Mouse (Mus musculus): ENCODE results near the gene Gnpat. TPM values are rescaled to one million over a fixed set of nuclear protein-coding genes. Genes with fewer than 3 reads are reported as not detected.

Gene Gnpat
- total and polyA plus RNA-seq, 3 experiments = 74.3 to 637 (median 117) TPM

GRCm38 (mm10) chr8:124845573-124845972 lies 17.3 kb upstream of the Gnpat start:
- H3K27ac ChIP-seq (ENCODE audit: control insufficient read depth, low read depth, low read length) = no peak overlapping the region
- DNase-seq (ENCODE audit: low read depth, low spot score) = no peak
- H3K9me3 ChIP-seq (replicated peaks; ENCODE audit: insufficient read depth, low read length) = no peaks in the 10 kb centered on the region
- H3K36me3 ChIP-seq (ENCODE audit: control insufficient read depth in 1 of 2, insufficient read depth in 2 of 2, low read length in 2 of 2) = peaks cover 0 to 8% of the 10 kb centered on the region in 2 experiments; a peak in 1 of 4 replicates
- TF ChIP-seq USF1 (IDR thresholded peaks at IDR 0.05; ENCODE audit: low read depth, low read length) = no peak
- TF ChIP-seq MAZ (IDR thresholded peaks at IDR 0.05; ENCODE audit: low read depth, low read length) = no peak
- no peak for TF ChIP-seq GATA1 (IDR thresholded peaks at IDR 0.05; ENCODE audit: low read depth, low read length)
- no peak for TF ChIP-seq USF2 (IDR thresholded peaks at IDR 0.05; ENCODE audit: borderline replicate concordance in 1 of 2, insufficient read depth in 1 of 2, low read depth in 1 of 2, low read length in 2 of 2)
- no peaks in the 10 kb centered on the region for H3K27me3 ChIP-seq (ENCODE audit: control insufficient read depth in 1 of 2, insufficient read depth in 2 of 2, low read length in 2 of 2)
- no peak overlapping the region for H3K9ac ChIP-seq (ENCODE audit: control insufficient read depth, low read depth, low read length, poor library complexity, severe bottlenecking)
- no peaks in the 10 kb centered on the region for H3K4me1 ChIP-seq (ENCODE audit: control insufficient read depth in 1 of 2, insufficient read depth in 2 of 2, low read length in 2 of 2)
- no peak overlapping the region for H3K4me3 ChIP-seq (ENCODE audit: control insufficient read depth in 1 of 2, insufficient read depth in 1 of 2, low read depth in 2 of 2, low read length in 2 of 2)
- peaks cover 4% of the 10 kb centered on the region; the same call in 1 of the 2 replicates for H3K79me2 ChIP-seq (ENCODE audit: control insufficient read depth, insufficient read depth, low read length, poor library complexity)

DNA sequence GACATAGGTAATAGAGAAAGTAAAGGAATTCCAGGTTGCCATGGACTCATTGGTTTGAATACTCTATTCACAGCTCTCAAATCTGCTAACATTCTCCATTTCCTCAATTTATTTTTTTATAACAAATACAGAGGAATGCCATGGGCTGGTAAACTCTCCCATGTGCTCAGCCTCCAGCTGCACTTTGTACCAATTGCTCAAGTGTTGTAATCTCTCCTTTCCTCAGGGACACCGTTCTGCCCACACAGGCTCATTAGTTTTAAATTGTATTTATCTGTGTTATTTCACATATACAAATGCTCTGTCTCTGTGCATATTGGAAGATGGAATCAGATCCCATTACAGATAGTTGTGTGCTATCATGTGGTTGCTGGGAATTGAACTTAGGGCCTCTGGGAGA lies 9.3 kb upstream of the Gnpat start:
- Histone ChIP-seq H3K36me3 (ENCODE audit: control insufficient read depth in 1 of 2, insufficient read depth in 2 of 2, low read length in 2 of 2) (peaks cover 3 to 27% of the 10 kb centered on the region in 2 experiments; a peak in 3 of 4 replicates), H3K9me3 (replicated peaks; ENCODE audit: insufficient read depth, low read length) (no peaks in the 10 kb centered on the region), H3K4me3 (ENCODE audit: control insufficient read depth in 1 of 2, insufficient read depth in 1 of 2, low read depth in 2 of 2, low read length in 2 of 2) (no peak overlapping the region), H3K27me3 (ENCODE audit: control insufficient read depth in 1 of 2, insufficient read depth in 2 of 2, low read length in 2 of 2) (no peaks in the 10 kb centered on the region), H3K4me1 (ENCODE audit: control insufficient read depth in 1 of 2, insufficient read depth in 2 of 2, low read length in 2 of 2) (no peaks in the 10 kb centered on the region), H3K79me2 (ENCODE audit: control insufficient read depth, insufficient read depth, low read length, poor library complexity) (peaks cover 19% of the 10 kb centered on the region), H3K9ac (ENCODE audit: control insufficient read depth, low read depth, low read length, poor library complexity, severe bottlenecking) (no peak overlapping the region), H3K27ac (ENCODE audit: control insufficient read depth, low read depth, low read length) (no peak overlapping the region)
- TF ChIP-seq HCFC1 (IDR thresholded peaks at IDR 0.05; ENCODE audit: low read depth, low read length) (no peak), MAFK (IDR thresholded peaks at IDR 0.05; ENCODE audit: borderline replicate concordance, low read depth, low read length) (no peak), POLR2AphosphoS2 (IDR thresholded peaks at IDR 0.05; ENCODE audit: low read length) (no peak), E2F4 (IDR thresholded peaks at IDR 0.05; ENCODE audit: borderline replicate concordance, low read depth, low read length) (no peak), POLR2AphosphoS5 (IDR thresholded peaks at IDR 0.05; ENCODE audit: borderline replicate concordance, low read depth, low read length) (no peak), RAD21 (IDR thresholded peaks at IDR 0.05; ENCODE audit: low read depth, low read length) (no peak), MAZ (IDR thresholded peaks at IDR 0.05; ENCODE audit: low read depth, low read length) (no peak), GABPA (IDR thresholded peaks at IDR 0.05; ENCODE audit: low read depth, low read length) (no peak), MAX (IDR thresholded peaks at IDR 0.05; ENCODE audit: low read length) (no peak), ZC3H11A (IDR thresholded peaks at IDR 0.05; ENCODE audit: low read depth, low read length) (no peak), MXI1 (IDR thresholded peaks at IDR 0.05; ENCODE audit: low read depth, low read length) (no peak), NELFE (IDR thresholded peaks at IDR 0.05; ENCODE audit: low read depth, low read length) (no peak), NRF1 (IDR thresholded peaks at IDR 0.05; ENCODE audit: insufficient read depth, low read depth, low read length, poor library complexity, severe bottlenecking) (no peak)
- DNase-seq (ENCODE audit: low read depth, low spot score) = no peak

All from MEL (cell line).